Mouse (Mus musculus) midbrain, embryonic 13.5 days (tissue): ENCODE measurements around the gene Gm42957. TPM values are rescaled to one million over a fixed set of nuclear protein-coding genes. Genes with fewer than 3 reads are reported as not detected.
"Not testable (repeated sequence)": the region's sequence is repeated elsewhere in the genome, so short reads cannot be mapped to it uniquely, and the experiment has no call there.

Experiments used
- ATAC-seq: fragments of 200-750 bp; cut with Nextera tagmentation; 2 replicates; pipeline ENCODE4 v1.8.0; 2017; ENCODE audit warnings: mild to moderate bottlenecking, moderate TSS enrichment, moderate library complexity
- H3K27ac ChIP-seq: fragments of 300-500 bp; sonication (generic); 2 replicates; pipeline ENCODE4 v1.5.1; 2015; ENCODE audit warnings: inconsistent platforms, mild to moderate bottlenecking, moderate library complexity
- H3K27me3 ChIP-seq: fragments of 300-500 bp; sonication (generic); 2 replicates; pipeline ENCODE4 v1.6.1; 2015; ENCODE audit warnings: mild to moderate bottlenecking, inconsistent platforms
- H3K36me3 ChIP-seq: fragments of 300-500 bp; sonication (generic); 2 replicates; pipeline ENCODE4 v1.6.1; 2015; ENCODE audit warnings: mild to moderate bottlenecking, inconsistent platforms
- H3K4me1 ChIP-seq: fragments of 300-500 bp; sonication (generic); replicated peaks from 2 replicates; pipeline ENCODE4 v1.6.1; 2015; ENCODE audit warnings: inconsistent platforms
- H3K4me2 ChIP-seq: fragments of 300-500 bp; sonication (generic); replicated peaks from 2 replicates; pipeline ENCODE4 v1.6.1; 2015; ENCODE audit warnings: moderate library complexity, mild to moderate bottlenecking, inconsistent platforms
- H3K4me3 ChIP-seq: fragments of 300-500 bp; sonication (generic); replicated peaks from 2 replicates; pipeline ENCODE4 v1.5.1; 2015; ENCODE audit warnings: mild to moderate bottlenecking, inconsistent platforms
- H3K9ac ChIP-seq: fragments of 300-500 bp; sonication (generic); replicated peaks from 2 replicates; pipeline ENCODE4 v1.6.1; 2015; ENCODE audit warnings: mild to moderate bottlenecking, inconsistent platforms
- H3K9me3 ChIP-seq: fragments of 300-500 bp; sonication (generic); 2 replicates; pipeline ENCODE4 v1.6.1; 2016; ENCODE audit warnings: mild to moderate bottlenecking, inconsistent platforms
- WGBS: fragments of 180-500 bp; shearing (Covaris S2); methylation state at CpG from one replicate; pipeline ENCODE4 v1.1.7; 2015; 5-methylcytosine and 5-hydroxymethylcytosine counted together
- polyA plus RNA-seq: library from polyadenylated mRNA; unstranded; fragments of >200 nt; fragmentation: Nextera tagmentation; extraction: Ambion mirVana; gene quantifications from 2 replicates; pipeline ENCODE4 v1.2.1, GENCODE M21; 2015

The Gm42957 gene
- polyA plus RNA-seq, 1 experiment from 2014 or later: 0.16 TPM

- not testable (repeated sequence) for H3K4me3 ChIP-seq, H3K27me3 ChIP-seq, H3K36me3 ChIP-seq, H3K4me2 ChIP-seq, ATAC-seq, H3K9me3 ChIP-seq, H3K9ac ChIP-seq, H3K27ac ChIP-seq
- whole genome bisulfite sequencing: 92% methylated on average over 7 of the region's 7 CpGs
- H3K4me1 ChIP-seq: peaks cover 21% of the 10 kb centered on the region
Measured at GRCm38 (mm10) chr3:96665732-96666363, 30.6 kb downstream of the Gm42957 start.

GRCm38 (mm10) chr3:96666916-96667315 is 31.6 kb downstream of the Gm42957 start:
- no peak for ATAC-seq
- H3K27me3 ChIP-seq: peaks cover 17% of the 10 kb centered on the region
- 95% methylated on average over 5 of the region's 5 CpGs for WGBS

GRCm38 (mm10) chr3:96667316-96667715 is 32.0 kb downstream of the Gm42957 start:
- no peak for ATAC-seq
- no peak overlapping the region for H3K4me2 ChIP-seq
- 38% methylated on average over 1 of the region's 1 CpGs for WGBS
- H3K4me3 ChIP-seq: no peak overlapping the region
- peaks cover 17% of the 10 kb centered on the region for H3K27me3 ChIP-seq
- no peaks in the 10 kb centered on the region for H3K36me3 ChIP-seq
- H3K9me3 ChIP-seq: no peaks in the 10 kb centered on the region
- peaks cover 21% of the 10 kb centered on the region for H3K4me1 ChIP-seq
- H3K27ac ChIP-seq: no peak overlapping the region
- no peak overlapping the region for H3K9ac ChIP-seq

More at GRCm38 (mm10) chr3:96666916-96667315, 31.6 kb downstream of the Gm42957 start:
- no peak overlapping the region for H3K4me3 ChIP-seq
- no peak overlapping the region for H3K4me2 ChIP-seq
- no peak overlapping the region for H3K9ac ChIP-seq
- H3K9me3 ChIP-seq: no peaks in the 10 kb centered on the region
- no peaks in the 10 kb centered on the region for H3K36me3 ChIP-seq
- H3K27ac ChIP-seq: no peak overlapping the region
- peaks cover 21% of the 10 kb centered on the region for H3K4me1 ChIP-seq

- Histone ChIP-seq H3K9ac (no peak overlapping the region), H3K4me1 (peaks cover 13% of the 10 kb centered on the region), H3K4me3 (no peak overlapping the region), H3K27me3 (peaks cover 17% of the 10 kb centered on the region), H3K27ac (no peak overlapping the region), H3K4me2 (no peak overlapping the region), H3K36me3 (no peaks in the 10 kb centered on the region), H3K9me3 (no peaks in the 10 kb centered on the region)
- ATAC-seq: no peak
- WGBS: 92% methylated on average over 5 of the region's 5 CpGs
Measured at GRCm38 (mm10) chr3:96668424-96669067, 33.3 kb downstream of the Gm42957 start.

DNA sequence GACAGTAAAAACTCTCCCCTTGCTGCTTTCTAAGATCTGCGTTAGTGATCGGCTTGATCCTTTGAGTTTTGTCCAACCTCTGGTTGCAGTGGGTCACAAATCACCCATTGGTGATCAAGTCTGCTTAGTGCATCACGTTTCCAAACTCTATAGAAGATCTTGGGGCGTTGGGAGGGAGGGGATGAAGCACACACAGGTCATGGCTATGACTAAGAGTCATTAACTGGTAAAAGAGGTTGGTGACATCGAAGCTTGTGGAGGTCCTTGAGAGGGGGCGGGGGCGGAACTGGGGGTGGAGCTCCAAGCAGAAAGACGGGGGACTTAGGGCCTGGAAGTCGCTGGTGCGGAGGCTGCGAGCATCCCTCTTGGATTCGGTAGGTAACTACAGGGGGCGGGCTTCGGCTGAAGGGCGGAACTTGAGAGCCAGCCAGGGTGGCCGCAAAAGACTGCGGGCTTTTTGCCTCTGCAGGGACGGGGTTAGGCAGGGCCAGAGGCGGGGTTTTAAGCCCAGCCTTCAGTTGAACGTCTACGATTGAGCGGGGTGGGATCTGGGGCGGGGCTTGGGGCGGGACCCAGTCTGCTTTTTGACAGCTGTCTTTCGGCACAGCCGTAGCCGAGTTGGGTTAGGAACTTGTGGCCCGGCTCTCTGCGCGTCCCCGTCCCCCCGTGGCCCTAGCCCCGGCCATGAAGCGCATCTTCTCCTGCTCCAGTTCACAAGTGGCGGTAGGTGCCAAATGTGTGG is 34.6 kb downstream of the Gm42957 start, which contains the start of gene Ankrd35:
Gene Ankrd35 (plus strand): TSS at position 405 of the 742 bp plus-strand sequence.
- Histone ChIP-seq H3K27ac (no peak within 1 kb of the TSS), H3K27me3 (peaks cover 14% of the 10 kb centered on the region), H3K4me2 (peak within 1 kb of the TSS; percentile 68), H3K36me3 (no peaks in the 10 kb centered on the region), H3K9me3 (no peaks in the 10 kb centered on the region), H3K4me3 (peak within 1 kb of the TSS; percentile 46), H3K9ac (peak within 1 kb of the TSS; percentile 52; the same call in 1 of the 2 replicates), H3K4me1 (peaks cover 9% of the 10 kb centered on the region; the same call in 1 of the 2 replicates)
- WGBS: 5% methylated on average over 35 of the region's 35 CpGs
- ATAC-seq: peak; percentile 95

DNA sequence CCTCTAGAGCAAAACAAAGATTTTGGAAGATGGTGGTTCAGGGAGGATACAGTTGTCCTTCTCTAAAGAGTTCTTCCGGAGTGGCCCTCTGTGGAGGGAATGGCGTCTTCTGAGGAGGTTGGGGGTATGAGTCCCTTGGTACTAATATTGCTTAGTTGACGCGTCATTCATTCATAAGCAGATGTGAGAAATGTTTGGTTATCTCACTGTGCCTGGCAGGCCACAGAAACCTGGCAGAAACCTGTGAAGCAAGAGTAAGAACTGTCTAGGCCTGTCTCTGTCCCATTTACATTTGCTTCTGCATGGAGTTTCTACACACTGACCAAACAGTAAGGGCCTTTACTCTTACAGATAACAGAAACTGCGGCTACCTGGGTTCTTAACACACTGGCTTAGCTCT is 36.2 kb downstream of the Gm42957 start:
- no peak overlapping the region for H3K4me3 ChIP-seq
- ATAC-seq: no peak
- H3K9ac ChIP-seq: no peak overlapping the region
- 94% methylated on average over 5 of the region's 5 CpGs for WGBS
- H3K4me2 ChIP-seq: no peak overlapping the region
- peaks cover 9% of the 10 kb centered on the region; the same call in 1 of the 2 replicates for H3K4me1 ChIP-seq
- H3K9me3 ChIP-seq: no peaks in the 10 kb centered on the region
- no peaks in the 10 kb centered on the region for H3K36me3 ChIP-seq
- no peak overlapping the region for H3K27ac ChIP-seq
- peaks cover 14% of the 10 kb centered on the region for H3K27me3 ChIP-seq

GRCm38 (mm10) chr3:96673514-96673913 is 38.2 kb downstream of the Gm42957 start:
- Histone ChIP-seq H3K4me1 (peaks cover 9% of the 10 kb centered on the region; the same call in 1 of the 2 replicates), H3K9me3 (no peaks in the 10 kb centered on the region), H3K4me2 (no peak overlapping the region), H3K36me3 (no peaks in the 10 kb centered on the region), H3K27ac (no peak overlapping the region), H3K4me3 (no peak overlapping the region), H3K9ac (no peak overlapping the region), H3K27me3 (peaks cover 18% of the 10 kb centered on the region)
- WGBS: 69% methylated on average over 4 of the region's 4 CpGs
- no peak for ATAC-seq

GRCm38 (mm10) chr3:96674442-96674841 is 39.2 kb downstream of the Gm42957 start:
- Histone ChIP-seq H3K4me1 (peaks cover 9% of the 10 kb centered on the region; the same call in 1 of the 2 replicates), H3K4me2 (no peak overlapping the region), H3K36me3 (no peaks in the 10 kb centered on the region), H3K9ac (no peak overlapping the region), H3K4me3 (no peak overlapping the region), H3K9me3 (no peaks in the 10 kb centered on the region), H3K27ac (no peak overlapping the region), H3K27me3 (peaks cover 18% of the 10 kb centered on the region)
- no peak for ATAC-seq
- 70% methylated on average over 8 of the region's 8 CpGs for WGBS

DNA sequence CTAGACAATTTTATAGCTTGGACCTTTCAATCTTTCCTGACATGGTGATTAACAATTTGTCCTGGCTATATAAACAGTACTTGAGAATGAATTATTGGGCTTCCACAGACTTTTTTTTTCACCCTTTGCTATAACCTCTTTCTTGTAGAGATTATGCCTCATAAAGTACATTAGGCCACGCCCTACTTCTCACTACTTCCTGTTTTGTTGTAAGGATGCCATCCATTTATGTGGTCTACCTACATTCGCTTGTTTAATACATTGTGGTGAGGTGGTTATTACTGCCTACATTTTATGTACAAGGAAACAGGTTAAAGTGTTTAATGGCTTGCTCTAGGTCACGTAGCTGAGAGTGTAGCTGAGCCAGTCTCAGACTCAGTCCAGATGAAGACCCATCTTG is 39.9 kb downstream of the Gm42957 start:
- peaks cover 18% of the 10 kb centered on the region for H3K27me3 ChIP-seq
- H3K9ac ChIP-seq: no peak overlapping the region
- no peak overlapping the region for H3K4me3 ChIP-seq
- H3K4me1 ChIP-seq: peaks cover 5% of the 10 kb centered on the region
- no peaks in the 10 kb centered on the region for H3K36me3 ChIP-seq
- H3K9me3 ChIP-seq: no peaks in the 10 kb centered on the region
- no peak overlapping the region for H3K4me2 ChIP-seq
- H3K27ac ChIP-seq: no peak overlapping the region
- WGBS: 84% methylated on average over 3 of the region's 3 CpGs
- no peak for ATAC-seq

- H3K27me3 ChIP-seq: peaks cover 14% of the 10 kb centered on the region
- peaks cover 6% of the 10 kb centered on the region; the same call in 1 of the 2 replicates for H3K4me1 ChIP-seq
- H3K4me3 ChIP-seq: no peak overlapping the region
- H3K4me2 ChIP-seq: no peak overlapping the region
- no peak overlapping the region for H3K27ac ChIP-seq
- ATAC-seq: no peak
- no peak overlapping the region for H3K9ac ChIP-seq
- no peaks in the 10 kb centered on the region for H3K9me3 ChIP-seq
- WGBS: 33% methylated on average over 3 of the region's 3 CpGs
- H3K36me3 ChIP-seq: no peaks in the 10 kb centered on the region
Measured at GRCm38 (mm10) chr3:96675690-96676089, 40.4 kb downstream of the Gm42957 start.

- Histone ChIP-seq H3K4me2 (no peak overlapping the region), H3K9ac (no peak overlapping the region), H3K9me3 (no peaks in the 10 kb centered on the region), H3K27ac (no peak overlapping the region), H3K27me3 (0 out of 2 replicates have a peak, but pooled peaks cover 3% of the 10 kb centered on the region), H3K4me3 (no peak overlapping the region), H3K36me3 (no peaks in the 10 kb centered on the region), H3K4me1 (peaks cover 6% of the 10 kb centered on the region; the same call in 1 of the 2 replicates)
- WGBS: 63% methylated on average over 7 of the region's 7 CpGs
- no peak for ATAC-seq
Measured at GRCm38 (mm10) chr3:96678456-96678855, 43.2 kb downstream of the Gm42957 start.

DNA sequence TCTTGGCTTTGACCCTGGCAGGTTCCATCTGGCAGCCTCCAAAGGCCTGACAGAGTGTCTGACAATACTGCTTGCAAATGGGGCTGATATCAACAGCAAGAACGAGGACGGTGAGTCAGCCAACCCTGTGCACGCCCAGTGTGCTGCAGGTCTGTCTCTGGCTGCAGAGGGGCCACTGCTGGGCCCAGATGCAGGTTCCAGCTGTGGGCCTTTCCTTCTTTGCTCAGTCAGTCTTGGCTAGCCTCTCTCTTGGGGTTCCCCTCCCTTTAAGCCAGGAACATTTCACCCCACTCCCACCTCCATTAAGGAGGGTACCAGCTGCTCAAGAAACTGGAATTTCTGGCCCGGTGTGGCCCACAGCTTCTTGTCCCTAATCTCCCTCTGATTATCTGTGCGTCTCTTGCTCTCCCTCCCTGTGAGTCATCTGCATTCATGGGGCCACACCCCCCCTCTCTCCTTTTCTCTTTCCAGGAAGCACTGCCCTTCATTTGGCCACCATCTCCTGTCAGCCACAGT is 43.9 kb downstream of the Gm42957 start:
- H3K9me3 ChIP-seq: no peaks in the 10 kb centered on the region
- no peak overlapping the region for H3K4me2 ChIP-seq
- H3K36me3 ChIP-seq: no peaks in the 10 kb centered on the region
- 17% methylated on average over 5 of the region's 5 CpGs for WGBS
- H3K27me3 ChIP-seq: peaks cover 9% of the 10 kb centered on the region
- H3K27ac ChIP-seq: no peak overlapping the region
- peaks cover 6% of the 10 kb centered on the region; the same call in 1 of the 2 replicates for H3K4me1 ChIP-seq
- H3K4me3 ChIP-seq: no peak overlapping the region
- no peak overlapping the region for H3K9ac ChIP-seq
- no peak for ATAC-seq
